Mouse (Mus musculus): Measurements from ENCODE around the gene Espn.

DNA sequence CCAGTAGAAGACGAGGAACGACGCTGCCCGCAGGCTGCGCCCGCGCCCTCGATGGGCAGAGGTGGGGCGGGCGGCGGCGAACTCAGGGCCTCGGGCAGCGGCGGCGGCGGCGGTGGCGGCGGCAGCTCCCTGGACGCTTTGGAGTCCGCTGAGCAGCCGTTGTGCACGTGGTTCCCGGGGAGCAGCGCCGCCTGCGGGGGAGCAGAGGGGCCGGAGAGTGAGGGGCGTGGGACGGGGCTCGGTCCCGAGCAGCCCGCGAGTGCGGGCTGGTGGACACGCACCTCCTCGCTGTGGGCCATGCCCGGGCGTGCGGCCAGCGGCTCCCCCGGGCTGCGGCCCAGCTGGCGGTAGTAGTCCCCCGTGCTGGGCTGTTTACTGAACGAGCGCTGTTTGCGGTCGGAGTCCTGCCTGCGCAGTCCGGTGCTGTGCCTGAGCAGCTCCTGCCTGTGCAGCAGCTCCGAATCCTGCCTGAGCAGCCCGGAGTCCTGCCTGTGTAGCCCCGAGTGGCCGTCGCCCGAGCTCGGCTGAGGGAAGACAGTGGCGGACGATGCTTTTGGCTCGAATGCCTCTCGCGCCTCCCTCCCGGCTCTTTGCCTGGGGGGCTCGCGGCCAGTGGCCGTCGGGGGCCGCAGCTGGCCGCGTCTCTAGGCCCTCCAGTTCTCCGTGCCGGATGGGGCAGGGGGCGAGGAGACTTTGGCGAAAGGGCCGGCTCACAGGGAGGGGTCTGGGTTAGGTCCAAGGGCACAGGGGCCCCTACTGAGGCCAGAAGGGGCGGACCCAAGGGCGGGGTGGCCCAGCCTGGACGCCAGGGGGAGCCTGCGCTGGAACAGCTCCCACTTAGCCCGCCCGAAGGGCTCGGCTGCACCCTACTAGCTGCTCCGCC lies 21.2 kb downstream of the Espn start:
- TF ChIP-seq CTCF (conservative IDR thresholded peaks at IDR 0.05; ENCODE audit: insufficient read depth, insufficient read length, low read depth, low read length) (peak; percentile 45), POLR2A (IDR thresholded peaks at IDR 0.05; ENCODE audit: low read depth, low read length) (no peak)

Data from kidney, adult 2 months (tissue).